ENCODE assay signal across 15 mouse cellular contexts in genomic region chr4:44709740-44710700, GRCm38 (mm10). TPM values are rescaled to one million over a fixed set of nuclear protein-coding genes. Genes with fewer than 3 reads are reported as not detected.
DNase-seq lines count a peak whose midpoint lies in the region; ATAC-seq lines count a peak whose summit lies in the region.
"Had no signal": no experiment of that assay in that cellular context is flagged by ENCODE, and none has a peak within 500 bp of the region (broad histone marks: within the 10 kb centered on the region; RNA-seq: fewer than 3 reads in every experiment).

Pax5 (minus strand) TSS chr4:44710487.

- H3K27ac ChIP-seq in heart, embryonic 10.5 days = no peak within 1 kb of the TSS
- H3K27ac ChIP-seq in heart, embryonic 12.5 days (ENCODE audit: poor library complexity, severe bottlenecking) = no peak within 1 kb of the TSS
- peak within 1 kb of the TSS; percentile 87 for H3K27ac ChIP-seq in midbrain, embryonic 10.5 days (replicated peaks)
- H3K27ac ChIP-seq in midbrain, embryonic 16.5 days (ENCODE audit: low read length) = no peak within 1 kb of the TSS; the same call in 1 of the 2 replicates
- H3K27ac ChIP-seq in embryonic facial prominence, embryonic 14.5 days (replicated peaks; ENCODE audit: low read depth, low read length) = no peak within 1 kb of the TSS
- no peak within 1 kb of the TSS for H3K27ac ChIP-seq in kidney, embryonic 16.5 days (ENCODE audit: low read length)
- H3K27ac ChIP-seq: forebrain, embryonic 15.5 days; hindbrain, embryonic 15.5 days; liver, embryonic 12.5 days had no signal

- no peak within 1 kb of the TSS for H3K4me2 ChIP-seq in heart, embryonic 12.5 days
- H3K4me2 ChIP-seq in midbrain, embryonic 16.5 days (ENCODE audit: low read length) = no peak within 1 kb of the TSS; the same call in 1 of the 2 replicates
- no peak within 1 kb of the TSS for H3K4me2 ChIP-seq in embryonic facial prominence, embryonic 14.5 days (ENCODE audit: low read depth, low read length)
- H3K4me2 ChIP-seq in kidney, embryonic 16.5 days (replicated peaks; ENCODE audit: low read depth, low read length) = no peak within 1 kb of the TSS
- H3K4me2 ChIP-seq: forebrain, embryonic 15.5 days; liver, embryonic 12.5 days had no signal

- H3K9ac ChIP-seq in heart, embryonic 12.5 days = no peak within 1 kb of the TSS
- no peak within 1 kb of the TSS for H3K9ac ChIP-seq in midbrain, embryonic 16.5 days (ENCODE audit: low read depth, low read length)
- H3K9ac ChIP-seq in embryonic facial prominence, embryonic 14.5 days (ENCODE audit: low read depth, low read length) = no peak within 1 kb of the TSS
- H3K9ac ChIP-seq in kidney, embryonic 16.5 days (replicated peaks; ENCODE audit: low read length) = no peak within 1 kb of the TSS
- H3K9ac ChIP-seq: forebrain, embryonic 15.5 days; hindbrain, embryonic 15.5 days; liver, embryonic 12.5 days had no signal

- H3K4me1 ChIP-seq in heart, embryonic 10.5 days = peaks cover 20% of the 10 kb centered on the region
- H3K4me1 ChIP-seq in heart, embryonic 12.5 days (replicated peaks) = peaks cover 21% of the 10 kb centered on the region
- H3K4me1 ChIP-seq in midbrain, embryonic 10.5 days = peaks cover 72% of the 10 kb centered on the region
- no peaks in the 10 kb centered on the region for H3K4me1 ChIP-seq in midbrain, embryonic 16.5 days (ENCODE audit: control insufficient read depth, insufficient read depth, low read length)
- 0 out of 2 replicates have a peak, but pooled peaks cover 3% of the 10 kb centered on the region for H3K4me1 ChIP-seq in embryonic facial prominence, embryonic 14.5 days (ENCODE audit: control insufficient read depth, insufficient read depth, low read length)
- H3K4me1 ChIP-seq in kidney, embryonic 16.5 days (ENCODE audit: insufficient read depth, low read length) = peaks cover 9% of the 10 kb centered on the region; the same call in 1 of the 2 replicates

- peaks cover 100% of the 10 kb centered on the region for H3K27me3 ChIP-seq in heart, embryonic 10.5 days (ENCODE audit: insufficient read depth, poor library complexity, severe bottlenecking)
- peaks cover 97% of the 10 kb centered on the region for H3K27me3 ChIP-seq in heart, embryonic 12.5 days (replicated peaks)
- peaks cover 100% of the 10 kb centered on the region for H3K27me3 ChIP-seq in midbrain, embryonic 10.5 days (ENCODE audit: low read depth, poor library complexity, severe bottlenecking)
- H3K27me3 ChIP-seq in midbrain, embryonic 16.5 days (ENCODE audit: control insufficient read depth, insufficient read depth, low read depth, low read length) = peaks cover 65% of the 10 kb centered on the region
- peaks cover 98% of the 10 kb centered on the region for H3K27me3 ChIP-seq in embryonic facial prominence, embryonic 14.5 days (replicated peaks; ENCODE audit: control insufficient read depth, insufficient read depth, low read length)
- peaks cover 98% of the 10 kb centered on the region for H3K27me3 ChIP-seq in kidney, embryonic 16.5 days (ENCODE audit: insufficient read depth, low read length)

- H3K4me3 ChIP-seq in heart, embryonic 10.5 days = peak within 1 kb of the TSS; percentile 38; the same call in 1 of the 2 replicates
- no peak within 1 kb of the TSS for H3K4me3 ChIP-seq in heart, embryonic 12.5 days
- H3K4me3 ChIP-seq in midbrain, embryonic 10.5 days = peak within 1 kb of the TSS; percentile 66
- H3K4me3 ChIP-seq in midbrain, embryonic 16.5 days (ENCODE audit: low read depth, low read length) = no peak within 1 kb of the TSS
- H3K4me3 ChIP-seq in embryonic facial prominence, embryonic 14.5 days (ENCODE audit: low read depth, low read length) = 0 out of 2 replicates have a peak within 1 kb of the TSS, but pooled peaks have one; percentile 11
- no peak within 1 kb of the TSS for H3K4me3 ChIP-seq in kidney, embryonic 16.5 days (ENCODE audit: low read length)
- H3K4me3 ChIP-seq: forebrain, embryonic 15.5 days; liver, embryonic 12.5 days; myocyte had no signal

- 24% methylated on average over 16 of the region's 16 CpGs for WGBS in heart, embryonic 10.5 days
- WGBS in heart, embryonic 12.5 days = 27% methylated on average over 16 of the region's 16 CpGs
- 19% methylated on average over 16 of the region's 16 CpGs for WGBS in midbrain, embryonic 10.5 days
- 22% methylated on average over 16 of the region's 16 CpGs for WGBS in midbrain, embryonic 16.5 days
- WGBS in embryonic facial prominence, embryonic 14.5 days = 29% methylated on average over 16 of the region's 16 CpGs
- WGBS in kidney, embryonic 16.5 days = 27% methylated on average over 16 of the region's 16 CpGs

- no peaks in the 10 kb centered on the region for H3K9me3 ChIP-seq in heart, embryonic 10.5 days
- no peaks in the 10 kb centered on the region for H3K9me3 ChIP-seq in heart, embryonic 12.5 days (replicated peaks)
- no peaks in the 10 kb centered on the region for H3K9me3 ChIP-seq in midbrain, embryonic 10.5 days (replicated peaks)
- no peaks in the 10 kb centered on the region for H3K9me3 ChIP-seq in midbrain, embryonic 16.5 days (replicated peaks; ENCODE audit: control insufficient read depth, low read length, poor library complexity, severe bottlenecking)
- H3K9me3 ChIP-seq in embryonic facial prominence, embryonic 14.5 days (ENCODE audit: control insufficient read depth, low read length) = no peaks in the 10 kb centered on the region
- no peaks in the 10 kb centered on the region for H3K9me3 ChIP-seq in kidney, embryonic 16.5 days (ENCODE audit: low read length)
- H3K9me3 ChIP-seq: forebrain, embryonic 15.5 days; hindbrain, embryonic 15.5 days; liver, embryonic 12.5 days had no signal

- no peak for DNase-seq in heart, embryonic 10.5 days (ENCODE audit: low spot score)
- no peak for DNase-seq in midbrain, embryonic 10.5 days (ENCODE audit: low spot score)
- DNase-seq in embryonic facial prominence, embryonic 14.5 days (ENCODE audit: low spot score) = no peak
- DNase-seq in ovary, postnatal 14 days (ENCODE audit: low spot score) = no peak
- DNase-seq: gastrocnemius, postnatal 36 days had no signal

- no peak for ATAC-seq in heart, embryonic 12.5 days (ENCODE audit: insufficient number of reproducible peaks, low FRiP score)
- ATAC-seq in midbrain, embryonic 16.5 days = no peak
- ATAC-seq in embryonic facial prominence, embryonic 14.5 days (ENCODE audit: low read depth) = no peak
- ATAC-seq in monocyte, adult 5-6 weeks (replicated peaks; ENCODE audit: insufficient number of reproducible peaks, low FRiP score, low TSS enrichment, poor library complexity, severe bottlenecking) = no peak
- ATAC-seq in kidney, embryonic 16.5 days (ENCODE audit: low FRiP score, low TSS enrichment) = no peak
- ATAC-seq: forebrain, embryonic 15.5 days; liver, embryonic 12.5 days; Patski had no signal

- no peaks in the 10 kb centered on the region for H3K36me3 ChIP-seq in heart, embryonic 10.5 days
- H3K36me3 ChIP-seq in heart, embryonic 12.5 days = no peaks in the 10 kb centered on the region
- no peaks in the 10 kb centered on the region for H3K36me3 ChIP-seq in midbrain, embryonic 10.5 days
- no peaks in the 10 kb centered on the region for H3K36me3 ChIP-seq in midbrain, embryonic 16.5 days (ENCODE audit: control insufficient read depth, insufficient read depth, low read length)
- no peaks in the 10 kb centered on the region for H3K36me3 ChIP-seq in embryonic facial prominence, embryonic 14.5 days (ENCODE audit: control insufficient read depth, insufficient read depth, low read length)
- no peaks in the 10 kb centered on the region for H3K36me3 ChIP-seq in kidney, embryonic 16.5 days (ENCODE audit: insufficient read depth, low read length)
- H3K36me3 ChIP-seq: forebrain, embryonic 15.5 days; hindbrain, embryonic 15.5 days; liver, embryonic 12.5 days had no signal

RNA-seq across cellular contexts. Expression of gene Pax5, which starts in this region (rescaled TPM):
- polyA plus RNA-seq in heart, embryonic 10.5 days (2016; fragmentation: Nextera tagmentation; extraction: Ambion mirVana) = 0.03 TPM in 1 of 2 replicates, not detected in the other
- not detected in 2 replicates for polyA plus RNA-seq in heart, embryonic 12.5 days (2016; fragmentation: Nextera tagmentation; extraction: Ambion mirVana)
- polyA plus RNA-seq in midbrain, embryonic 10.5 days (2016; fragmentation: Nextera tagmentation; extraction: Ambion mirVana) = 6.3 and 9.1 TPM in 2 replicates
- 3.6 and 4.8 TPM in 2 replicates for polyA plus RNA-seq in midbrain, embryonic 16.5 days (2015; fragmentation: Nextera tagmentation; extraction: Ambion mirVana)
- polyA plus RNA-seq in embryonic facial prominence, embryonic 14.5 days (2014; fragmentation: Nextera tagmentation; extraction: Ambion mirVana) = 0.08 and 0.09 TPM in 2 replicates
- total RNA-seq in monocyte, adult 5-6 weeks (2017) = 11.9 to 15.7 TPM (median 14.1 TPM) in 3 replicates
- polyA plus RNA-seq in kidney, embryonic 16.5 days (2015; fragmentation: Nextera tagmentation; extraction: Ambion mirVana) = not detected in 2 replicates
- total RNA-seq: gastrocnemius, postnatal 36 days had no signal
- polyA plus RNA-seq: C2C12, Patski had no signal

Comparison
In these comparisons a context has a peak if more than half of its experiments do, and no peak if none do; other contexts are left out.
1. H3K4me3 ChIP-seq: peak in heart, embryonic 10.5 days (single experiment), midbrain, embryonic 10.5 days (single experiment) and embryonic facial prominence, embryonic 14.5 days (single experiment); none in heart, embryonic 12.5 days (single experiment), midbrain, embryonic 16.5 days (single experiment) and kidney, embryonic 16.5 days (single experiment).